Mouse (Mus musculus) Patski (cell line): ENCODE measurements at regions not wholly inside any gene's neighbourhood (a gene's known extent, or its start where the extent isn't known, plus 50 kb on each side); places are given as distances from the start of the nearest gene placed in this dataset.
A peak's percentile ranks its signal among the peaks of the same experiment; 100 is the strongest.

Source experiments
- ATAC-seq: fragments of 100-300 bp; one replicate; pipeline ENCODE4 v1.8.0; 2021
- CTCF ChIA-PET: fragments of 350-600 bp; sonication (Branson Sonifier 250); formaldehyde crosslinking; loops from one replicate; lab custom pipeline; 2022; ENCODE audit warnings: inconsistent platforms; lab: Charles Lee
- POLR2A ChIA-PET: fragments of 350-600 bp; sonication (Branson Sonifier 250); formaldehyde crosslinking; loops from one replicate; lab custom pipeline; 2022; ENCODE audit warnings: antibody characterized with exemption, inconsistent platforms; lab: Charles Lee
- DNase-seq: peaks from one replicate; pipeline ENCODE4 v3.0.0-alpha.2; 2011; ENCODE audit warnings: low read depth, low spot score
- H3K27me3 ChIP-seq: fragments of 371-371 bp; one replicate; pipeline ENCODE4 v1.5.1; 2021
- CTCF ChIP-seq: fragments of 100-300 bp; IDR thresholded peaks from one replicate; pipeline ENCODE4 v1.5.1; 2021
- in situ Hi-C: fragments of 300-500 bp; cut with MboI; formaldehyde crosslinking; loops from 3 replicates; pipeline ENCODE4 v1.11.1; 2018; ENCODE audit warnings: low pct_unique_long_range_greater_than_20kb, mixed read lengths

GRCm38 (mm10) chr4:55158166-55158739, 191.6 kb upstream of the Rad23b start:
- no peak for TF ChIP-seq CTCF
- POLR2A ChIA-PET, result no interaction called here
- in situ Hi-C loops, result no loop called here
- H3K27me3 ChIP-seq, result no peaks in the 10 kb centered on the region
- DNase-seq, result no peak
- no peak for ATAC-seq
- CTCF ChIA-PET, result no interaction called here

- ChIA-PET CTCF (no interaction called here), POLR2A (no interaction called here)
- in situ Hi-C loops, result no loop called here
- DNase-seq (no peak), ATAC-seq (no peak)
- no peaks in the 10 kb centered on the region for H3K27me3 ChIP-seq
- TF ChIP-seq CTCF, result no peak
These were observed 183.6 kb upstream of the Rad23b start for GRCm38 (mm10) chr4:55166266-55166665.

- no peak for DNase-seq
These were observed 180.8 kb upstream of the Rad23b start for GRCm38 (mm10) chr4:55169063-55169462.

GRCm38 (mm10) chr4:55172334-55172891, 177.4 kb upstream of the Rad23b start:
- in situ Hi-C loops, result no loop called here
- DNase-seq (peak; percentile 84), ATAC-seq (peak; percentile 93)
- no peak for TF ChIP-seq CTCF
- ChIA-PET POLR2A (no interaction called here), CTCF (interaction anchor here (0.8 to 1.2 kb wide), 2 partner anchors 8 to 30 kb away, joined by 3 read pairs; no protein-coding TSS in a partner anchor)
- no peaks in the 10 kb centered on the region for H3K27me3 ChIP-seq

More at GRCm38 (mm10) chr4:55169063-55169462, 180.8 kb upstream of the Rad23b start:
- POLR2A ChIA-PET, result no interaction called here
- in situ Hi-C loops, result no loop called here
- CTCF ChIA-PET, result no interaction called here
- ATAC-seq, result no peak
- H3K27me3 ChIP-seq, result no peaks in the 10 kb centered on the region
- TF ChIP-seq CTCF, result no peak

- no peak for DNase-seq
- in situ Hi-C loops, result no loop called here
- CTCF ChIA-PET, result no interaction called here
- H3K27me3 ChIP-seq, result no peaks in the 10 kb centered on the region
- POLR2A ChIA-PET, result no interaction called here
- TF ChIP-seq CTCF, result no peak
- no peak for ATAC-seq
These were observed 173.8 kb upstream of the Rad23b start for GRCm38 (mm10) chr4:55176026-55176425.

- ChIA-PET CTCF (no interaction called here), POLR2A (interaction anchor here (0.6 kb wide), 1 partner anchor 1248 kb away, joined by 6 read pairs; no protein-coding TSS in a partner anchor)
- ATAC-seq, result no peak
- TF ChIP-seq CTCF, result no peak
- H3K27me3 ChIP-seq, result no peaks in the 10 kb centered on the region
- no peak for DNase-seq
- in situ Hi-C loops, result no loop called here
These were observed 170.4 kb upstream of the Rad23b start for GRCm38 (mm10) chr4:55179456-55179855.

- CTCF ChIA-PET, result no interaction called here
- POLR2A ChIA-PET, result no interaction called here
- in situ Hi-C loops, result no loop called here
These were observed 166.3 kb upstream of the Rad23b start for GRCm38 (mm10) chr4:55183519-55183918.

GRCm38 (mm10) chr4:55188716-55189115, 161.1 kb upstream of the Rad23b start:
- no peak for ATAC-seq
- ChIA-PET POLR2A (no interaction called here), CTCF (no interaction called here)
- no peak for TF ChIP-seq CTCF
- H3K27me3 ChIP-seq, result no peaks in the 10 kb centered on the region
- no peak for DNase-seq
- in situ Hi-C loops, result no loop called here

More at GRCm38 (mm10) chr4:55183519-55183918, 166.3 kb upstream of the Rad23b start:
- ATAC-seq (no peak), DNase-seq (no peak)
- TF ChIP-seq CTCF, result no peak
- H3K27me3 ChIP-seq, result no peaks in the 10 kb centered on the region

- no peak for TF ChIP-seq CTCF
- ChIA-PET CTCF (no interaction called here), POLR2A (no interaction called here)
- H3K27me3 ChIP-seq, result no peaks in the 10 kb centered on the region
- DNase-seq (no peak), ATAC-seq (no peak)
- in situ Hi-C loops, result no loop called here
These were observed 159.3 kb upstream of the Rad23b start for GRCm38 (mm10) chr4:55190586-55190985.

GRCm38 (mm10) chr4:55194061-55194460, 155.8 kb upstream of the Rad23b start:
- in situ Hi-C loops, result no loop called here
- no peak for DNase-seq

GRCm38 (mm10) chr4:55194552-55194951, 155.3 kb upstream of the Rad23b start:
- DNase-seq (no peak), ATAC-seq (no peak)
- CTCF ChIA-PET, result no interaction called here
- in situ Hi-C loops, result no loop called here
- POLR2A ChIA-PET, result no interaction called here
- TF ChIP-seq CTCF, result no peak
- H3K27me3 ChIP-seq, result no peaks in the 10 kb centered on the region

More at GRCm38 (mm10) chr4:55194061-55194460, 155.8 kb upstream of the Rad23b start:
- H3K27me3 ChIP-seq, result no peaks in the 10 kb centered on the region
- TF ChIP-seq CTCF, result no peak
- CTCF ChIA-PET, result no interaction called here
- POLR2A ChIA-PET, result no interaction called here
- ATAC-seq, result no peak
